Mouse (Mus musculus) CH12.LX (cell line): Measurements from ENCODE around the gene Slc39a13.

Source experiments
- BHLHE40 ChIP-seq: IDR thresholded peaks from 2 replicates; pipeline ENCODE4 v1.6.1; 2011; ENCODE audit warnings: mild to moderate bottlenecking, low read depth, low read length, improper control_type of control experiment
- CHD1 ChIP-seq: IDR thresholded peaks from 2 replicates; pipeline ENCODE4 v1.6.1; 2012; ENCODE audit warnings: low read depth, low read length, improper control_type of control experiment, inconsistent platforms
- CTCF ChIP-seq, 2 experiments: IDR thresholded peaks in 1 of 2; conservative IDR thresholded peaks in 1 of 2; 2 replicates each; pipeline ENCODE4 v1.5.1; 2011 to 2012; ENCODE audit warnings: low read depth in 2 of 2, low read length in 2 of 2, improper control_type of control experiment in 1 of 2, inconsistent platforms in 1 of 2, mild to moderate bottlenecking in 1 of 2, moderate library complexity in 1 of 2
- E2F4 ChIP-seq: IDR thresholded peaks from 2 replicates; pipeline ENCODE4 v1.6.1; 2011; ENCODE audit warnings: low read depth, low read length, improper control_type of control experiment; ENCODE audit not compliant: insufficient replicate concordance
- NELFE ChIP-seq: IDR thresholded peaks from 2 replicates; pipeline ENCODE4 v1.6.1; 2011; ENCODE audit warnings: low read depth, low read length, improper control_type of control experiment
- POLR2A ChIP-seq: IDR thresholded peaks from 2 replicates; pipeline ENCODE4 v1.6.1; 2011; ENCODE audit warnings: low read depth, mild to moderate bottlenecking, improper control_type of control experiment, low read length
- RAD21 ChIP-seq: IDR thresholded peaks from 2 replicates; pipeline ENCODE4 v1.6.1; 2011; ENCODE audit warnings: low read depth, mild to moderate bottlenecking, low read length, improper control_type of control experiment, moderate library complexity
- UBTF ChIP-seq: IDR thresholded peaks from 2 replicates; pipeline ENCODE4 v1.6.1; 2012; ENCODE audit warnings: low read depth, mild to moderate bottlenecking, inconsistent platforms, low read length, improper control_type of control experiment, moderate library complexity
- ZNF384 ChIP-seq: IDR thresholded peaks from 2 replicates; pipeline ENCODE4 v1.6.1; 2012; ENCODE audit warnings: low read depth, low read length, improper control_type of control experiment, inconsistent platforms

GRCm38 (mm10) chr2:91082844-91083243 is 12.6 kb upstream of the Slc39a13 start:
- TF ChIP-seq CHD1: no peak
- peak; percentile 83 for TF ChIP-seq POLR2A
- peak; percentile 72 for TF ChIP-seq BHLHE40
- no peak for TF ChIP-seq CTCF (conservative IDR thresholded peaks at IDR 0.05 in 1 of 2, IDR thresholded peaks at IDR 0.05 in 1 of 2; ENCODE audit: low read depth in 2 of 2, low read length in 2 of 2)
- TF ChIP-seq UBTF: no peak
- no peak for TF ChIP-seq E2F4
- TF ChIP-seq RAD21: no peak
- TF ChIP-seq ZNF384: no peak
- TF ChIP-seq NELFE: peak; percentile 78
